Mouse (Mus musculus) megakaryocyte, embryonic 14.5 days (primary cell): ENCODE data around the gene Coro1b.

Experiments used
- FLI1 ChIP-seq: IDR thresholded peaks from 2 replicates; pipeline ENCODE4 v1.6.1; 2012; ENCODE audit warnings: low read length, inconsistent platforms, mixed read lengths
- GATA1 ChIP-seq: IDR thresholded peaks from 3 replicates; pipeline ENCODE4 v1.6.1; 2012; ENCODE audit warnings: mixed read lengths, low read length, inconsistent platforms, borderline replicate concordance

GRCm38 (mm10) chr19:4130106-4130505 lies 18.3 kb upstream of the Coro1b start:
- TF ChIP-seq GATA1 (no peak), FLI1 (no peak)
